Mouse (Mus musculus) ES-Bruce4 (cell line): ENCODE results near the gene Cluh.

Experiments used
- CTCF ChIP-seq: IDR thresholded peaks from one replicate; pipeline ENCODE4 v1.8.1; 2011; ENCODE audit warnings: low read depth, low read length
- EP300 ChIP-seq: IDR thresholded peaks from 2 replicates; pipeline ENCODE4 v1.6.1; 2011; ENCODE audit warnings: low read depth, low read length; ENCODE audit not compliant: insufficient read depth
- POLR2A ChIP-seq: IDR thresholded peaks from one replicate; pipeline ENCODE4 v1.8.1; 2011; ENCODE audit warnings: low read length; ENCODE audit not compliant: insufficient read depth

- TF ChIP-seq EP300: no peak
- TF ChIP-seq CTCF: no peak
- no peak for TF ChIP-seq POLR2A
Observed at GRCm38 (mm10) chr11:74610545-74611176, 38.6 kb upstream of the Cluh start, which contains the start of gene Rap1gap2.
